Mouse (Mus musculus) embryonic facial prominence, embryonic 14.5 days (tissue): ENCODE measurements around the gene Osgepl1. TPM values are rescaled to one million over a fixed set of nuclear protein-coding genes. Genes with fewer than 3 reads are reported as not detected.
"Not testable (repeated sequence)": the region's sequence is repeated elsewhere in the genome, so short reads cannot be mapped to it uniquely, and the experiment has no call there.

ENCODE experiments used
- ATAC-seq: fragments of 200-750 bp; cut with Nextera tagmentation; 2 replicates; pipeline ENCODE4 v1.8.0; 2017; ENCODE audit warnings: low read depth, moderate number of reproducible peaks, moderate TSS enrichment
- DNase-seq: peaks from one replicate; pipeline ENCODE4 v3.0.0-alpha.2; 2015; ENCODE audit warnings: low spot score
- H3K27ac ChIP-seq: fragments of 300-500 bp; sonication (generic); replicated peaks from 2 replicates; pipeline ENCODE4 v1.5.1; 2014; ENCODE audit warnings: low read depth, mild to moderate bottlenecking, low read length, moderate library complexity
- H3K27me3 ChIP-seq: fragments of 300-500 bp; sonication (generic); replicated peaks from 2 replicates; pipeline ENCODE4 v1.6.1; 2014; ENCODE audit warnings: low read length; ENCODE audit not compliant: control insufficient read depth, insufficient read depth
- H3K36me3 ChIP-seq: fragments of 300-500 bp; sonication (generic); 2 replicates; pipeline ENCODE4 v1.6.1; 2014; ENCODE audit warnings: low read length, mixed read lengths; ENCODE audit not compliant: control insufficient read depth, insufficient read depth
- H3K4me1 ChIP-seq: fragments of 300-500 bp; sonication (generic); 2 replicates; pipeline ENCODE4 v1.6.1; 2014; ENCODE audit warnings: antibody characterized with exemption, low read length; ENCODE audit not compliant: control insufficient read depth, insufficient read depth
- H3K4me2 ChIP-seq: fragments of 300-500 bp; sonication (generic); 2 replicates; pipeline ENCODE4 v1.6.1; 2014; ENCODE audit warnings: low read depth, mild to moderate bottlenecking, low read length, moderate library complexity, mixed read lengths
- H3K4me3 ChIP-seq: fragments of 300-500 bp; sonication (generic); 2 replicates; pipeline ENCODE4 v1.5.1; 2014; ENCODE audit warnings: low read depth, mild to moderate bottlenecking, low read length
- H3K9ac ChIP-seq: fragments of 300-500 bp; sonication (generic); 2 replicates; pipeline ENCODE4 v1.6.1; 2014; ENCODE audit warnings: low read depth, mild to moderate bottlenecking, low read length, moderate library complexity, mixed read lengths
- H3K9me3 ChIP-seq: fragments of 300-500 bp; sonication (generic); 2 replicates; pipeline ENCODE4 v1.6.1; 2016; ENCODE audit warnings: low read length; ENCODE audit not compliant: control insufficient read depth
- WGBS: fragments of 180-500 bp; shearing (Covaris S2); extraction: QIAGEN DNeasy Blood & Tissue Kit; methylation state at CpG from one replicate; pipeline ENCODE4 v1.1.7; 2014; 5-methylcytosine and 5-hydroxymethylcytosine counted together
- polyA plus RNA-seq: library from polyadenylated mRNA; unstranded; fragments of >200 nt; fragmentation: Nextera tagmentation; extraction: Ambion mirVana; gene quantifications from 2 replicates; pipeline ENCODE4 v1.2.1, GENCODE M21; 2014

The Osgepl1 gene
- polyA plus RNA-seq, 1 experiment from 2014 or later = 19.2 TPM

DNA sequence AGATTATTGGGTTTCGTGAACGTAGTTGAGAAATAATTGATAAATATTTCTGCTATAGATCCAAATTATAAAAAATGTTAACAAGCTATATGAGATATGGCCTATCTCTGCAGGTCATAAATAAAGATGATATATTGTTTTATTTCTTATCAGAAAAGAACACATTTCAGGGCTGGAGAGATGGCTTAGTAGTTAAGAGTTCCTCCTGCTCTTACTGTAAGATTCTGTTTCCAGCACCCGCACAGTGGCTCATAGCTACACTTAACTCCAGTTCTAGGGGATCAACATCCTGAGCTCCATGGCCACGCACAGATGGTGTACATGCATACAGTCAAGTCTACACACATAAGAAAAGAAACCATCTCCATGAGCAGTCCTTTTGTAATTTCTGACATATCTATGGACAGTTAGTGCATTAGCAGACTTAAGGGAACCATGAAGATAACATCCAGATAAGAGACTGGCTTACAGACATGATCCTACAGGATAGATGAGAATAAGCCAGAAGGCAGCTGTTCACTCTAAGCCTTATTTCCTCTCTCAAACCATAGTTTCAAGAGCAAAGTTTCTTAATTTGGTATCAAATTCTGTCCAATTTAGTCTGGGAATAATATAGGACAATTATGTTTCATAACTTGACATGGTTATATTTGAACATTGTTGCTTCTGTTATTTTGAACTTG is 8.4 kb downstream of the Osgepl1 start:
- Histone ChIP-seq H3K9me3 (no peaks in the 10 kb centered on the region), H3K9ac (no peak overlapping the region), H3K4me3 (no peak overlapping the region), H3K4me1 (no peaks in the 10 kb centered on the region), H3K4me2 (no peak overlapping the region), H3K27me3 (no peaks in the 10 kb centered on the region), H3K36me3 (peaks cover 39% of the 10 kb centered on the region), H3K27ac (no peak overlapping the region)
- WGBS = 97% methylated on average over 4 of the region's 4 CpGs
- ATAC-seq (no peak), DNase-seq (no peak)

DNA sequence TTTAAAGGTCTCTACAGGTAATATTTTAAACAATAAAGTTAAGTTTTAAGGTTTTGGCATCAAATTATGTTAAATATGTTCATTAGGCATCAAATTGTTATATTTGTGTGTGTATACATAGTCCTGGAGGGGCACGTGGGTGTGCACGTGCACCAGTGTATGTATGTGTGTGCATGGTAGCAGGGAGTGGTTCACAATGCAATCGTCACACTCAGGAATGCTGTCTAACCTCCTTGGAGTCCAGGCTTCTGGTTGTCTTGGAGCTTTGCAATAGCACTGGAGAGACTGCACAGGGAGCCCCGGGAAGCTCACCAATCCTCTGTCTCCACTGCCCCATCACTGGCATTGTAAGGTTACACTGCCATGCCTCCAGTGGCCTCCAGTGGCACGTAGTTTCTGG is 9.8 kb downstream of the Osgepl1 start:
- Histone ChIP-seq H3K27me3 (no peaks in the 10 kb centered on the region), H3K9me3 (no peaks in the 10 kb centered on the region), H3K4me1 (no peaks in the 10 kb centered on the region), H3K9ac (no peak overlapping the region), H3K4me3 (no peak overlapping the region), H3K27ac (no peak overlapping the region), H3K36me3 (peaks cover 26% of the 10 kb centered on the region; the same call in 1 of the 2 replicates), H3K4me2 (no peak overlapping the region)
- DNase-seq (no peak), ATAC-seq (no peak)
- 86% methylated on average over 5 of the region's 5 CpGs for WGBS

DNA sequence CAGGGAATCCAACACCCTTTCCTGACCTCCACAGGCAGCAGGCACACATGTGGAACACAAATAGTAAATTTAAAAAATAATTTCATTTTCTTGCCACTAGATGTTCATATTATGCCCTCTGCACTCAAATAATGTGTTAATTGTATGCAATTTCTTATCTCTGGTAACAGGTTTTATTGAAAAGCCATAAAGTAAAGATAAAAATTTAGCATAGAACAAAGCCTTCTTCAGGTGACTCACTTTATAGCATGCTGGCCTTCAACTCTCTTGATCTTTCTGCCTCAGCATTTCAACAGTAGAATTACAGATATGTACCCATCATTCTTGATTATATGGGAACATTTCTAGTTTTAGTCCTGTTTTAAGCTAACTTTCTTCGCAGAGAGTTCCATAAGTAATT is 10.9 kb downstream of the Osgepl1 start:
- no peaks in the 10 kb centered on the region for H3K27me3 ChIP-seq
- H3K4me2 ChIP-seq = no peak overlapping the region
- H3K9ac ChIP-seq = no peak overlapping the region
- 98% methylated on average over 1 of the region's 1 CpGs for WGBS
- H3K9me3 ChIP-seq = no peaks in the 10 kb centered on the region
- DNase-seq (no peak), ATAC-seq (no peak)
- peaks cover 22% of the 10 kb centered on the region; the same call in 1 of the 2 replicates for H3K36me3 ChIP-seq
- no peak overlapping the region for H3K27ac ChIP-seq
- no peaks in the 10 kb centered on the region for H3K4me1 ChIP-seq
- H3K4me3 ChIP-seq = no peak overlapping the region

DNA sequence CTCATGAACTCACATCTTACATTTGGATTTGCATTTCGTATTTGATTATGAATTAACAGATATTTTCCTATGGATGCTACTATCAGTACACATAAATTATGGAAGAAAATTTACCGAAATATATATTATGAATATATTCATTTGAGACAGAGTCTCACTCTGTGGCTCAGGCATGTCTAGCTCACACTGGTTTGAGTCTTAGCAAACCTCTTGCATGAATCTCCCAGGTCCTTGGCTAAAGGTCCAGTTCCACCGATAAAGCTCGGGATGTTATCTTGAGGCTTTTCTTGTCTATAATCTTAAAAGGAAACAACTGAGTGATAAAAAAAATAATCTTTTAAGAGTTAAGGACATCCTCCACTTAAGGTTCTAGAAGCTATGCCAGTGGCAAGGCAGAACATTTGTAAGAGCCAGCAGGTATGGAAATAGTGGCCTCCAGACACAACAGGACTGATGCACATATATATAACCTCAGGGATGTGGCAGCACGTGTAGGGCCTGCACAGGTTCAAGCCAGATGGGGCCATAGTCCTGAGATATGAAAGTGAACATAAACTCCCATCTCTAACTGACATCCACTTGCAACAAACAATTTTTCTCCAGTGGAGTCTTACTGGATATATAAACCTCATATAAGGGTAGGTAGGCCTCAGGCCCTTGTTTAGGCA is 11.5 kb downstream of the Osgepl1 start:
- Histone ChIP-seq H3K4me2 (no peak overlapping the region), H3K9me3 (no peaks in the 10 kb centered on the region), H3K9ac (no peak overlapping the region), H3K27me3 (no peaks in the 10 kb centered on the region), H3K27ac (no peak overlapping the region), H3K4me3 (no peak overlapping the region), H3K4me1 (no peaks in the 10 kb centered on the region), H3K36me3 (peaks cover 20% of the 10 kb centered on the region; the same call in 1 of the 2 replicates)
- 95% methylated on average over 5 of the region's 5 CpGs for WGBS
- ATAC-seq = no peak
- DNase-seq = no peak

DNA sequence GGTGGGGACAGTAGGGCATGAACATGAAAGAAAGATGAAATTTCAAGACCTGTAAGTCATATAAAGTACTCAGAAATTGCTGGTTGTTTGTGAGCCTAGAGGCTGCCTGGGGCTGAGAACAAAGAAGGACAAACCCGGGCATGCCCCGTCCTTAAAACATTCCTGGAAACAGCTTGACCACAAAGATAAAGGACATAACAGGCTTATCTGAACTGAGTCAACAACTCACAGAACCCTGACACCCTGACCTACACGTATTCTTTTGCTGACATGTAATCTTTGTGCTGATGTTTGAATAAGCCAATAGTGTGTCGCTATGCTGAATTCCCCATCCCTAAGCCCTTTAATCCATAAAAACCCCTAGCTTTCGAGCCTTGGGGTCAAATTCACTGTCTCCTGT is 20.1 kb downstream of the Osgepl1 start:
- ATAC-seq, H3K36me3 ChIP-seq, H3K27me3 ChIP-seq, H3K4me1 ChIP-seq, H3K4me3 ChIP-seq, H3K4me2 ChIP-seq, H3K9ac ChIP-seq, DNase-seq, H3K9me3 ChIP-seq, H3K27ac ChIP-seq: not testable (repeated sequence)
- WGBS = 76% methylated on average over 5 of the region's 5 CpGs

DNA sequence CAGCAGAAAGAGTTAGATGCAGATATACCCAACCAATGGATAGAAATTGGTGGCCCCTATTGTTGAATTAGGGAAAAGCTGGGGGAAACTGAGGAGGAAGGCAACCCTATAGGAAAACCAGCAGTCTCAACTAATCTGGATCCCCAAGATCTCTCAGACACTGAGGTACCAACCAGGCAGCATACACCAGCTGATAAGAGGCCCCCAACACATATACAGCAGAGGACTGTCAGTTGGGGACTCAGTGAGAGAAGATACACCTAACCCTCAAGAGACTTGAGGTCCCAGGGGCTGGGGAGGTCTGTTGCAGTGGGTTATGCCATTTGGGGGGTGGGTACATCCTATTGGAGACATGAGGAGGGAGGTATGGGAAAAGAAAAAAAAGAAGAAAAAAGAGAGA is 22.0 kb downstream of the Osgepl1 start:
- H3K4me3 ChIP-seq = no peak overlapping the region
- H3K4me1 ChIP-seq = no peaks in the 10 kb centered on the region
- H3K4me2 ChIP-seq = no peak overlapping the region
- no peaks in the 10 kb centered on the region for H3K27me3 ChIP-seq
- H3K9ac ChIP-seq = no peak overlapping the region
- ATAC-seq (no peak), DNase-seq (no peak)
- H3K9me3 ChIP-seq = 0 out of 2 replicates have a peak, but pooled peaks cover 4% of the 10 kb centered on the region
- H3K36me3 ChIP-seq = peaks cover 1% of the 10 kb centered on the region; the same call in 1 of the 2 replicates
- H3K27ac ChIP-seq = no peak overlapping the region

DNA sequence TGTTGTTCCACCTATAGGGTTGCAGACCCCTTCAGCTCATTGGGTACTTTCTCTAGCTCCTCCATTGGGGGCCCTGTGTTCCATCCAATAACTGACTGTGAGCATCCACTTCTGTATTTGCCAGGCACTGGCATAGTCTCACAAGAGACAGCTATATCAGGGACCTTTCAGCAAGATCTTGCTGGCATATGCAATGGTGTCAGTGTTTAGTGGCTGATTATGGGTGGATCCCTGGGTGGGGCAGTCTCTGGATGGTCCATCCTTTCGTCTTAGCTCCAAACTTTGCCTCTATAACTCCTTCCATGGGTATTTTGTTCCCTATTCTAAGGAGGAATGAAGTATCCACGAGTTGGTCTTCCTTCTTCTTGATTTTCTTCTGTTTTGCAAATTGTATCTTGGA is 24.0 kb downstream of the Osgepl1 start:
- not testable (repeated sequence) for H3K27ac ChIP-seq, H3K4me1 ChIP-seq, DNase-seq, ATAC-seq, H3K4me3 ChIP-seq, H3K4me2 ChIP-seq, H3K27me3 ChIP-seq, H3K9ac ChIP-seq
- 65% methylated on average over 2 of the region's 2 CpGs for WGBS
- Histone ChIP-seq H3K36me3 (peaks cover 21% of the 10 kb centered on the region), H3K9me3 (0 out of 2 replicates have a peak, but pooled peaks cover 14% of the 10 kb centered on the region)

DNA sequence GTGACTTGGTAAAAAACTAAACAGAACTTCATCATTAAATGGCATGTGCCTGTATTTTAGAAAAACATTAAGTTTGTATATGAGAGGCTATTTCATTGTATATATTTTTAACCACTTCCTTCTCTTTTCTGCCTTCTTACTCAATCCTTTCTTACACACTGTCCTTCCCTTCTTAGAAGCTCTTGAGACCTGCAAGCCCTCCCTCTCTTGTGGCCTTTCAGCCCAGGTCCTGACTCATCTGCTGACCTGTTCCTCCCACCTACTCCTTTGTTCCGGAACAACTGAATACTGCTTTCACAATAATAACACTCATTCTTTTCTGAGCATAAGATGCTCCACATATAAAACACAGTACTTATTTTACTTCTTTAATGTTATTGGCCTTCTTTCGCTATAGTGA is 27.6 kb downstream of the Osgepl1 start:
- no peak overlapping the region for H3K27ac ChIP-seq
- no peaks in the 10 kb centered on the region for H3K27me3 ChIP-seq
- peaks cover 50% of the 10 kb centered on the region for H3K36me3 ChIP-seq
- ATAC-seq (no peak), DNase-seq (no peak)
- WGBS = 95% methylated on average over 2 of the region's 2 CpGs
- no peak overlapping the region for H3K4me2 ChIP-seq
- 0 out of 2 replicates have a peak, but pooled peaks cover 14% of the 10 kb centered on the region for H3K9me3 ChIP-seq
- no peak overlapping the region for H3K4me3 ChIP-seq
- no peaks in the 10 kb centered on the region for H3K4me1 ChIP-seq
- no peak overlapping the region for H3K9ac ChIP-seq
